Mouse (Mus musculus): Measurements from ENCODE around the gene Dlec1. TPM values are rescaled to one million over a fixed set of nuclear protein-coding genes. Genes with fewer than 3 reads are reported as not detected.

Dlec1 gene
- total and polyA plus RNA-seq, 2 experiments from 2014 or later, result 1.1 to 1.4 TPM

- Histone ChIP-seq H3K4me2 (ENCODE audit: low read depth, low read length) (no peak overlapping the region), H3K4me1 (ENCODE audit: insufficient read depth, low read length) (peaks cover 8% of the 10 kb centered on the region; the same call in 1 of the 2 replicates), H3K9ac (replicated peaks; ENCODE audit: low read length) (no peak overlapping the region), H3K4me3 (ENCODE audit: low read length) (no peak overlapping the region), H3K27ac (no peak overlapping the region), H3K9me3 (ENCODE audit: low read length) (no peaks in the 10 kb centered on the region), H3K36me3 (ENCODE audit: insufficient read depth, low read length) (peaks cover 14% of the 10 kb centered on the region; the same call in 1 of the 2 replicates), H3K27me3 (ENCODE audit: insufficient read depth, low read length) (no peaks in the 10 kb centered on the region)
- ATAC-seq (no peak), DNase-seq (ENCODE audit: low spot score) (no peak)
- TF ChIP-seq CTCF (IDR thresholded peaks at IDR 0.05; ENCODE audit: low read depth), result no peak
- 86% methylated on average over 5 of the region's 5 CpGs for WGBS
These were observed 22.1 kb upstream of the Dlec1 start for GRCm38 (mm10) chr9:119080040-119080675.

- H3K27ac ChIP-seq, result peak overlapping the region; percentile 37; the same call in 1 of the 2 replicates
- DNase-seq (ENCODE audit: low spot score) (peak; percentile 65), ATAC-seq (peak; percentile 78)
- H3K4me3 ChIP-seq (ENCODE audit: low read length), result no peak overlapping the region
- no peak overlapping the region for H3K9ac ChIP-seq (replicated peaks; ENCODE audit: low read length)
- peaks cover 8% of the 10 kb centered on the region; the same call in 1 of the 2 replicates for H3K36me3 ChIP-seq (ENCODE audit: insufficient read depth, low read length)
- no peaks in the 10 kb centered on the region for H3K9me3 ChIP-seq (ENCODE audit: low read length)
- H3K4me2 ChIP-seq (ENCODE audit: low read depth, low read length), result no peak overlapping the region
- H3K4me1 ChIP-seq (ENCODE audit: insufficient read depth, low read length), result peaks cover 8% of the 10 kb centered on the region; the same call in 1 of the 2 replicates
- TF ChIP-seq CTCF (IDR thresholded peaks at IDR 0.05; ENCODE audit: low read depth), result no peak
- H3K27me3 ChIP-seq (ENCODE audit: insufficient read depth, low read length), result no peaks in the 10 kb centered on the region
- 13% methylated on average over 8 of the region's 8 CpGs for WGBS
These were observed 20.2 kb upstream of the Dlec1 start for GRCm38 (mm10) chr9:119082039-119082438.

GRCm38 (mm10) chr9:119082656-119083430 is 19.4 kb upstream of the Dlec1 start:
- Histone ChIP-seq H3K9ac (replicated peaks; ENCODE audit: low read length) (no peak overlapping the region), H3K27me3 (ENCODE audit: insufficient read depth, low read length) (no peaks in the 10 kb centered on the region), H3K4me3 (ENCODE audit: low read length) (no peak overlapping the region), H3K27ac (no peak overlapping the region; the same call in 1 of the 2 replicates), H3K36me3 (ENCODE audit: insufficient read depth, low read length) (peaks cover 6% of the 10 kb centered on the region; the same call in 1 of the 2 replicates), H3K4me2 (ENCODE audit: low read depth, low read length) (no peak overlapping the region), H3K4me1 (ENCODE audit: insufficient read depth, low read length) (peaks cover 8% of the 10 kb centered on the region; the same call in 1 of the 2 replicates), H3K9me3 (ENCODE audit: low read length) (no peaks in the 10 kb centered on the region)
- TF ChIP-seq CTCF (IDR thresholded peaks at IDR 0.05; ENCODE audit: low read depth), result no peak
- 76% methylated on average over 7 of the region's 7 CpGs for WGBS
- DNase-seq (ENCODE audit: low spot score), result no peak
- no peak for ATAC-seq

- Histone ChIP-seq H3K4me3 (ENCODE audit: low read length) (no peak overlapping the region), H3K27me3 (ENCODE audit: insufficient read depth, low read length) (no peaks in the 10 kb centered on the region), H3K4me1 (ENCODE audit: insufficient read depth, low read length) (peaks cover 8% of the 10 kb centered on the region; the same call in 1 of the 2 replicates), H3K9ac (replicated peaks; ENCODE audit: low read length) (no peak overlapping the region), H3K4me2 (ENCODE audit: low read depth, low read length) (no peak overlapping the region), H3K36me3 (ENCODE audit: insufficient read depth, low read length) (peaks cover 4% of the 10 kb centered on the region; the same call in 1 of the 2 replicates), H3K9me3 (ENCODE audit: low read length) (no peaks in the 10 kb centered on the region), H3K27ac (no peak overlapping the region)
- ATAC-seq (no peak), DNase-seq (ENCODE audit: low spot score) (no peak)
- WGBS, result 94% methylated on average over 10 of the region's 10 CpGs
- TF ChIP-seq CTCF (IDR thresholded peaks at IDR 0.05; ENCODE audit: low read depth), result no peak
These were observed 18.3 kb upstream of the Dlec1 start for GRCm38 (mm10) chr9:119083966-119084365.

GRCm38 (mm10) chr9:119086451-119086850 is 15.8 kb upstream of the Dlec1 start:
- no peaks in the 10 kb centered on the region for H3K27me3 ChIP-seq (ENCODE audit: insufficient read depth, low read length)
- H3K36me3 ChIP-seq (ENCODE audit: insufficient read depth, low read length), result no peaks in the 10 kb centered on the region; the same call in 1 of the 2 replicates
- WGBS, result 44% methylated on average over 1 of the region's 1 CpGs
- no peak overlapping the region for H3K27ac ChIP-seq
- H3K9ac ChIP-seq (replicated peaks; ENCODE audit: low read length), result no peak overlapping the region
- no peak overlapping the region for H3K4me2 ChIP-seq (ENCODE audit: low read depth, low read length)
- H3K4me3 ChIP-seq (ENCODE audit: low read length), result no peak overlapping the region
- ATAC-seq, result no peak
- DNase-seq (ENCODE audit: low spot score), result no peak
- no peak for TF ChIP-seq CTCF (IDR thresholded peaks at IDR 0.05; ENCODE audit: low read depth)
- peaks cover 8% of the 10 kb centered on the region; the same call in 1 of the 2 replicates for H3K4me1 ChIP-seq (ENCODE audit: insufficient read depth, low read length)
- no peaks in the 10 kb centered on the region for H3K9me3 ChIP-seq (ENCODE audit: low read length)

GRCm38 (mm10) chr9:119087309-119087708 is 15.0 kb upstream of the Dlec1 start:
- no peak overlapping the region for H3K4me2 ChIP-seq (ENCODE audit: low read depth, low read length)
- H3K27me3 ChIP-seq (ENCODE audit: insufficient read depth, low read length), result no peaks in the 10 kb centered on the region
- H3K36me3 ChIP-seq (ENCODE audit: insufficient read depth, low read length), result no peaks in the 10 kb centered on the region; the same call in 1 of the 2 replicates
- TF ChIP-seq CTCF (IDR thresholded peaks at IDR 0.05; ENCODE audit: low read depth), result no peak
- H3K9ac ChIP-seq (replicated peaks; ENCODE audit: low read length), result no peak overlapping the region
- no peaks in the 10 kb centered on the region for H3K9me3 ChIP-seq (ENCODE audit: low read length)
- H3K4me3 ChIP-seq (ENCODE audit: low read length), result no peak overlapping the region
- ATAC-seq, result no peak
- no peak for DNase-seq (ENCODE audit: low spot score)
- H3K27ac ChIP-seq, result no peak overlapping the region
- 84% methylated on average over 5 of the region's 5 CpGs for WGBS
- H3K4me1 ChIP-seq (ENCODE audit: insufficient read depth, low read length), result peaks cover 6% of the 10 kb centered on the region
